Comparison of ENCODE assay signal across 24 mouse cellular contexts in genomic region chr16:5000611-5001010, GRCm38 (mm10). TPM values are rescaled to one million over a fixed set of nuclear protein-coding genes. Genes with fewer than 3 reads are reported as not detected.
A peak's percentile ranks its signal among the peaks of the same experiment; 100 is the strongest.
DNase-seq lines count a peak whose midpoint lies in the region; ATAC-seq and TF ChIP-seq lines count a peak whose summit lies in the region.
"Had no signal": no experiment of that assay in that cellular context is flagged by ENCODE, and none has a peak within 500 bp of the region (broad histone marks: within the 10 kb centered on the region; RNA-seq: fewer than 3 reads in every experiment).

No protein-coding gene starts in this region.

- ATAC-seq in kidney, embryonic 15.5 days (replicated peaks; ENCODE audit: low FRiP score), result no peak
- no peak for ATAC-seq in liver, embryonic 11.5 days (replicated peaks; ENCODE audit: low FRiP score)
- ATAC-seq in neural tube, embryonic 15.5 days (ENCODE audit: low FRiP score), result no peak
- ATAC-seq: forebrain, embryonic 13.5 days; forebrain, postnatal 0 days; hindbrain, postnatal 0 days had no signal

- no peaks in the 10 kb centered on the region for H3K36me3 ChIP-seq in kidney, embryonic 15.5 days
- H3K36me3 ChIP-seq in liver, adult 2 months (ENCODE audit: control insufficient read depth, insufficient read depth, low read length), result no peaks in the 10 kb centered on the region
- H3K36me3 ChIP-seq in liver, embryonic 11.5 days (ENCODE audit: control insufficient read depth, insufficient read depth, low read length), result no peaks in the 10 kb centered on the region
- no peaks in the 10 kb centered on the region for H3K36me3 ChIP-seq in neural tube, embryonic 15.5 days
- H3K36me3 ChIP-seq: embryonic facial prominence, embryonic 13.5 days; heart, embryonic 15.5 days; hindbrain, embryonic 13.5 days had no signal

- no peaks in the 10 kb centered on the region for H3K9me3 ChIP-seq in kidney, embryonic 15.5 days (replicated peaks)
- no peaks in the 10 kb centered on the region for H3K9me3 ChIP-seq in liver, embryonic 11.5 days (ENCODE audit: control insufficient read depth, low read length)
- H3K9me3 ChIP-seq in neural tube, embryonic 15.5 days (replicated peaks), result no peaks in the 10 kb centered on the region
- H3K9me3 ChIP-seq: embryonic facial prominence, embryonic 13.5 days; forebrain, embryonic 13.5 days; heart, embryonic 15.5 days; hindbrain, embryonic 13.5 days had no signal

- no peak overlapping the region for H3K9ac ChIP-seq in kidney, embryonic 15.5 days
- H3K9ac ChIP-seq in liver, adult 2 months (ENCODE audit: low read depth, low read length), result no peak overlapping the region
- no peak overlapping the region for H3K9ac ChIP-seq in liver, embryonic 11.5 days (ENCODE audit: low read depth, low read length)
- H3K9ac ChIP-seq in neural tube, embryonic 15.5 days (replicated peaks), result no peak overlapping the region
- H3K9ac ChIP-seq: embryonic facial prominence, embryonic 13.5 days; forebrain, embryonic 13.5 days; forebrain, postnatal 0 days; heart, embryonic 15.5 days; hindbrain, embryonic 13.5 days had no signal

- peak; percentile 45 for DNase-seq in kidney, adult 18-20 months
- peak; percentile 65 for DNase-seq in liver, adult 2 months (ENCODE audit: extremely low read depth, low read depth, low spot score)
- DNase-seq in liver, embryonic 11.5 days (ENCODE audit: low spot score), result no peak
- peak; percentile 28 for DNase-seq in kidney, postnatal 14 days
- no peak for DNase-seq in cerebellum, adult 9-10 months
- DNase-seq: cerebellum, adult 11 months; cerebellum, adult 8-10 months; cerebellum, postnatal 36 days; forebrain, postnatal 0 days; gastrocnemius, postnatal 14 days; heart, adult 2 months; heart, postnatal 14 days had no signal

- TF ChIP-seq POLR2A in liver, adult 2 months (IDR thresholded peaks at IDR 0.05; ENCODE audit: extremely low read depth, insufficient read depth, low read length), result no peak

- H3K4me3 ChIP-seq in kidney, embryonic 15.5 days (replicated peaks), result no peak overlapping the region
- no peak overlapping the region for H3K4me3 ChIP-seq in liver, adult 2 months (ENCODE audit: insufficient read depth, low read depth, low read length)
- H3K4me3 ChIP-seq in liver, embryonic 11.5 days (ENCODE audit: low read depth, low read length), result no peak overlapping the region
- no peak overlapping the region for H3K4me3 ChIP-seq in neural tube, embryonic 15.5 days (replicated peaks)
- H3K4me3 ChIP-seq: embryonic facial prominence, embryonic 13.5 days; forebrain, embryonic 13.5 days; heart, adult 2 months; heart, embryonic 15.5 days; hindbrain, embryonic 13.5 days had no signal

- no peaks in the 10 kb centered on the region for H3K79me2 ChIP-seq in liver, adult 2 months (ENCODE audit: control insufficient read depth, insufficient read depth, low read length)

- 0 out of 2 replicates have a peak, but pooled peaks cover 6% of the 10 kb centered on the region for H3K4me1 ChIP-seq in kidney, embryonic 15.5 days
- H3K4me1 ChIP-seq in liver, adult 2 months (ENCODE audit: control insufficient read depth, insufficient read depth, low read length), result no peaks in the 10 kb centered on the region
- H3K4me1 ChIP-seq in liver, embryonic 11.5 days (replicated peaks; ENCODE audit: control insufficient read depth, insufficient read depth, low read length), result 0 out of 2 replicates have a peak, but pooled peaks cover 2% of the 10 kb centered on the region
- no peaks in the 10 kb centered on the region for H3K4me1 ChIP-seq in neural tube, embryonic 15.5 days
- H3K4me1 ChIP-seq: forebrain, embryonic 13.5 days; hindbrain, embryonic 13.5 days had no signal

- no peak overlapping the region for H3K4me2 ChIP-seq in kidney, embryonic 15.5 days
- no peak overlapping the region for H3K4me2 ChIP-seq in liver, embryonic 11.5 days
- no peak overlapping the region for H3K4me2 ChIP-seq in neural tube, embryonic 15.5 days
- H3K4me2 ChIP-seq: embryonic facial prominence, embryonic 13.5 days; forebrain, embryonic 13.5 days; heart, embryonic 11.5 days; heart, embryonic 15.5 days; hindbrain, embryonic 13.5 days had no signal

- no peaks in the 10 kb centered on the region for H3K27me3 ChIP-seq in kidney, embryonic 15.5 days
- no peaks in the 10 kb centered on the region for H3K27me3 ChIP-seq in liver, adult 2 months (ENCODE audit: control insufficient read depth, insufficient read depth, low read length)
- H3K27me3 ChIP-seq in liver, embryonic 11.5 days (replicated peaks; ENCODE audit: control insufficient read depth, insufficient read depth, low read length), result no peaks in the 10 kb centered on the region
- H3K27me3 ChIP-seq in neural tube, embryonic 15.5 days (replicated peaks), result no peaks in the 10 kb centered on the region
- H3K27me3 ChIP-seq: embryonic facial prominence, embryonic 13.5 days; forebrain, embryonic 13.5 days; heart, embryonic 15.5 days; hindbrain, embryonic 13.5 days had no signal

- WGBS in kidney, embryonic 15.5 days, result 65% methylated on average over 3 of the region's 3 CpGs
- WGBS in liver, adult 2 months, result 24% methylated on average over 3 of the region's 3 CpGs
- WGBS in liver, embryonic 11.5 days, result 70% methylated on average over 3 of the region's 3 CpGs
- WGBS in neural tube, embryonic 15.5 days, result 82% methylated on average over 3 of the region's 3 CpGs

- H3K27ac ChIP-seq in kidney, embryonic 15.5 days, result no peak overlapping the region
- H3K27ac ChIP-seq in liver, adult 2 months (replicated peaks; ENCODE audit: insufficient read depth, low read depth, low read length), result no peak overlapping the region
- H3K27ac ChIP-seq in liver, embryonic 11.5 days (ENCODE audit: low read depth, low read length), result no peak overlapping the region
- no peak overlapping the region for H3K27ac ChIP-seq in neural tube, embryonic 15.5 days (replicated peaks)
- H3K27ac ChIP-seq: embryonic facial prominence, embryonic 13.5 days; forebrain, embryonic 13.5 days; heart, adult 2 months; heart, embryonic 15.5 days; hindbrain, embryonic 13.5 days; hindbrain, postnatal 0 days had no signal

- no peak for TF ChIP-seq CTCF in liver, adult 2 months (IDR thresholded peaks at IDR 0.05; ENCODE audit: low read depth, low read length)

RNA-seq across cellular contexts. Expression of gene Sept12, which starts 3.0 kb away (rescaled TPM):
- polyA plus RNA-seq in kidney, embryonic 15.5 days (2015; fragmentation: Nextera tagmentation; extraction: Ambion mirVana), result not detected in 2 replicates
- not detected in 2 replicates for total RNA-seq in liver, adult 2 months (2014; rRNA removed)
- polyA plus RNA-seq in liver, adult 2 months (2012; rRNA removed), result not detected in 2 replicates
- not detected in 2 replicates for polyA plus RNA-seq in liver, embryonic 11.5 days (2014; fragmentation: Nextera tagmentation; extraction: Ambion mirVana)
- polyA plus RNA-seq in neural tube, embryonic 15.5 days (2015; fragmentation: Nextera tagmentation; extraction: Ambion mirVana), result not detected in 2 replicates
- total RNA-seq: adrenal gland, adult 18-20 months; forebrain, postnatal 0 days; gastrocnemius, adult 18-20 months; gastrocnemius, postnatal 14 days; heart, adult 2 months; heart, postnatal 14 days; hematopoietic stem cell, adult 5-6 weeks; hindbrain, postnatal 0 days had no signal
- polyA plus RNA-seq: brain, embryonic 14.5 days; embryonic facial prominence, embryonic 13.5 days; forebrain, embryonic 13.5 days; forebrain, postnatal 0 days; heart, embryonic 11.5 days; heart, embryonic 15.5 days; hindbrain, embryonic 13.5 days; hindbrain, postnatal 0 days had no signal

RNA-seq across cellular contexts. Expression of gene Smim22, which starts 6.5 kb away (rescaled TPM):
- polyA plus RNA-seq in kidney, embryonic 15.5 days (2015; fragmentation: Nextera tagmentation; extraction: Ambion mirVana), result 11.2 and 13.7 TPM in 2 replicates
- total RNA-seq in liver, adult 2 months (2014; rRNA removed), result 3.6 and 14.6 TPM in 2 replicates
- polyA plus RNA-seq in liver, adult 2 months (2012; rRNA removed), result 13.9 and 35.5 TPM in 2 replicates
- 4.3 and 4.8 TPM in 2 replicates for polyA plus RNA-seq in liver, embryonic 11.5 days (2014; fragmentation: Nextera tagmentation; extraction: Ambion mirVana)
- polyA plus RNA-seq in neural tube, embryonic 15.5 days (2015; fragmentation: Nextera tagmentation; extraction: Ambion mirVana), result 0.47 and 10.6 TPM in 2 replicates
- total RNA-seq: adrenal gland, adult 18-20 months; forebrain, postnatal 0 days; gastrocnemius, adult 18-20 months; gastrocnemius, postnatal 14 days; heart, adult 2 months; heart, postnatal 14 days; hematopoietic stem cell, adult 5-6 weeks; hindbrain, postnatal 0 days had no signal
- polyA plus RNA-seq: forebrain, embryonic 13.5 days had no signal

RNA-seq across cellular contexts. Expression of gene Rogdi, which starts 12.7 kb away (rescaled TPM):
- 93.5 and 101 TPM in 2 replicates for polyA plus RNA-seq in kidney, embryonic 15.5 days (2015; fragmentation: Nextera tagmentation; extraction: Ambion mirVana)
- 5.2 and 7.5 TPM in 2 replicates for total RNA-seq in liver, adult 2 months (2014; rRNA removed)
- 29.9 and 53.7 TPM in 2 replicates for polyA plus RNA-seq in liver, adult 2 months (2012; rRNA removed)
- polyA plus RNA-seq in liver, embryonic 11.5 days (2014; fragmentation: Nextera tagmentation; extraction: Ambion mirVana), result 65.2 and 65.9 TPM in 2 replicates
- 158 and 170 TPM in 2 replicates for polyA plus RNA-seq in neural tube, embryonic 15.5 days (2015; fragmentation: Nextera tagmentation; extraction: Ambion mirVana)

RNA-seq across cellular contexts. Expression of gene Anks3, which starts 36.6 kb away (rescaled TPM):
- polyA plus RNA-seq in kidney, embryonic 15.5 days (2015; fragmentation: Nextera tagmentation; extraction: Ambion mirVana), result 59.7 and 69.3 TPM in 2 replicates
- 11.3 and 14.2 TPM in 2 replicates for total RNA-seq in liver, adult 2 months (2014; rRNA removed)
- polyA plus RNA-seq in liver, adult 2 months (2012; rRNA removed), result 16.8 and 22.3 TPM in 2 replicates
- polyA plus RNA-seq in liver, embryonic 11.5 days (2014; fragmentation: Nextera tagmentation; extraction: Ambion mirVana), result 28.1 and 30.0 TPM in 2 replicates
- polyA plus RNA-seq in neural tube, embryonic 15.5 days (2015; fragmentation: Nextera tagmentation; extraction: Ambion mirVana), result 68.6 and 71.5 TPM in 2 replicates

RNA-seq across cellular contexts. Expression of gene Glyr1, which starts 49.1 kb away (rescaled TPM):
- polyA plus RNA-seq in kidney, embryonic 15.5 days (2015; fragmentation: Nextera tagmentation; extraction: Ambion mirVana), result 162 and 164 TPM in 2 replicates
- total RNA-seq in liver, adult 2 months (2014; rRNA removed), result 48.5 and 50.3 TPM in 2 replicates
- 42.8 and 48.6 TPM in 2 replicates for polyA plus RNA-seq in liver, adult 2 months (2012; rRNA removed)
- 84.8 and 96.2 TPM in 2 replicates for polyA plus RNA-seq in liver, embryonic 11.5 days (2014; fragmentation: Nextera tagmentation; extraction: Ambion mirVana)
- polyA plus RNA-seq in neural tube, embryonic 15.5 days (2015; fragmentation: Nextera tagmentation; extraction: Ambion mirVana), result 170 and 172 TPM in 2 replicates

Comparison
In these comparisons a context has a peak if more than half of its experiments do, and no peak if none do; other contexts are left out.
1. DNase-seq: peak in kidney, adult 18-20 months (single experiment), liver, adult 2 months (single experiment) and kidney, postnatal 14 days (single experiment); none in liver, embryonic 11.5 days (single experiment) and cerebellum, adult 9-10 months (single experiment).